Mouse (Mus musculus) lung, postnatal 14 days (tissue): ENCODE data around the gene Dph3.
"Not testable (repeated sequence)": the region's sequence is repeated elsewhere in the genome, so short reads cannot be mapped to it uniquely, and the experiment has no call there.

Experiments
- DNase-seq: peaks from one replicate; pipeline ENCODE4 v3.0.0; 2021

Gene Dph3

DNA sequence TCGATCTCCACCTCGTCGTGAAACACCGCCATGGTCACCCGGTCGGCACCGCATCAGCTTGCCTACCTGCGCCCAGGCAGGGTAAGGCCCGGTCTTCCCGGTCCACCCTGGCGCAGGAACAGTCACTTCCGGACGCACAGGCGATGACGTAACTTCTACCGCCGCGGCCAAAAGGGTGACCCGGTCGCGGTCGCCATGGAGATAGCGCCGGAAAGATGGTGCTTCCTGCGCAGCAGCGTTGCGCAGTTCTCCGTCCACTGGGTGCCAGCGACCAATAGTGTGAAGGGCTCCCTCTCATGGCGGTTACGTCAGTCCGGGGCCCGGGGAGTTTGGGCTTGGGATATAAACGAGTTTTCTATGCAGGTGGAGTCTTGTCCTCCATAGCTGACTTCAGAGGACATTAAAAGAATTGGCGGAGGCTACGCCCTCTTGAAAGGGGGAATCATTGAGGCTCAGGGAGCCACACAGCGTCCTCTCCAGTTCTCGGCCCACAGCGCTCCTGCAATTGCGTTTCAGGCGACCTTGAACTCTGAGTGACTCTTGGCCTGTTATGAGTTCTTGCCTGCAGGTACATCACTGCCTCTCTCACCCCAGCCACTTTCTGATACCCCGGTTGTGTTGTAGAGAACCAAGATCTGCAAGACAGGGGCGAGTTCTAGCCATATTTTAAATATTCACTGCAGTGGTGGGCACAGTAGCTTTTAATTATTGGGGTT, at the start of gene Dph3:
TSS of gene Dph3 (minus strand) at position 244 of the 716 bp plus-strand sequence.
- peak; percentile 99 for DNase-seq

DNA sequence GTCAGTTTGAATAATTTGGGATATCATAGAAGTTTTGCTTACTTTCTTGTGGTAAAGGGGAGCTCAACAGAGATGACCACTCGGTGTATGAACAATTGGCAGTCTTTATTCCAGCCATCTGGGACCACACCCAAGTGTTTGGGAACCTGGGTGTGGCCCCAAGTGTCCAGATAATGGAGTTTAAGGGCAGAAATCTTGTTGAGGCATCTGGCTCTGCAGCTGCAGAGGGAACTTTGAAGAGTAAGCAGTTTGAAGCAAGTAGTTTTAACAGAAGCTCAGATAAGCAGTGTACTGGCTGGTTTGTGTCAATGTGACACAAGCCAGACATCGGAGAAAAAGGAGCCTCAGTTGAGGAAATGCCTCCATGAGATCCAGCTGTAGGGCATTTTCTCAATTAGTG, 48.8 kb upstream of the Dph3 start:
- DNase-seq, result no peak

DNA sequence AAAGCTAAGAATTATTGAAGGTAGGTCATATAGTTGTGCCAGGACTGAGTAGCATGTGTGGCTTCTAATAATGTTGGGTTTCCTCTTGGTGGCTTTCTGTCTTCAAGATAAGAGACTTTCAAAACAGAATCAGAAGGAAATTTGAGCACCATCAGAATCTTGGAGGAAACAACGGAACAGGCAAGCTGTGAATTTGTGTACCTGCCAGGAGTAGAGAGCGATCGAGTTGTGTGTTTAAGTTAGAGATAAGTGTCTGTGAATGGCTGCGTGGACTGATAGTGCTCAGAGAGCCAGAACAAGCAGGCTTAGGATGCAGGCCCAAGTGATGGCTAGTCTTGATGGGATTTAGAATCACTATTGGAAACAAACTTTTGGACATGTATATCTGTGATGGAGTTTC, 46.3 kb upstream of the Dph3 start:
- DNase-seq, result no peak

DNA sequence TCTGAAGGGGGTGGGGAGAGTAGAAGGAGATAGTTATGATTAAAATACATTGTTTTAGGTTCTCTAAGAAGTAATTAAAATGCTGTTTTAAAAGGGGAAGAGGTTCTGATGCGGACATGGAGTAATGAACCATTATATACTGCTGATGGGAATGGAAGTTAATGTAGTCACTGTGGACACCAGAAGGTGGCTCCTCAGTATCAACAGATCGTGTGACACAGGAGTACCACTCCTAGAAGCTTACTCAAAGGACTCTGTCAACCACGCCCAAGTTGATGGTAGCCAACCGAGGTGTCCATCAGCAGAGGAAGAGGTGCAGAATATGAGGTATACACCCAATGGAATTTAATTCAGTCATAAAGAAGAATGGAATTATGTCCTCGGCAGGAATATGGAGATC, 42.9 kb upstream of the Dph3 start:
- DNase-seq, result no peak

DNA sequence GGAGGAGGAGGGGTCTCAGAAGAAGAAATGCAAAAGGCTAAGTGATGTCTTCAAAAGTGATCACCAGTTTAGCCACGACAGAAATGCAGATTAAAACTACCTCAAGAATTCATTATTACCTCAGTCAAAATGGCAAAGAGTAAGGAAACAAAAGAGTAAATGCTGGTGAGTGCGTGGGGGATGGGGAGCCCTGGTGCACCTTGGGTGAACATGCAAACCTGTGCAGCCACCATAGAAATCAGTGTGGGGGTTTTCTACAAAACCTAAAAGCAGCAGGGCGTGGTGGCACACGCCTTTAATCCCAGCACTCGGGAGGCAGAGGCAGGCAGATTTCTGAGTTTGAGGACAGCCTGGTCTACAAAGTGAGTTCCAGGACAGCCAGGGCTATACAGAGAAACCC, 39.7 kb upstream of the Dph3 start:
- not testable (repeated sequence) for DNase-seq

DNA sequence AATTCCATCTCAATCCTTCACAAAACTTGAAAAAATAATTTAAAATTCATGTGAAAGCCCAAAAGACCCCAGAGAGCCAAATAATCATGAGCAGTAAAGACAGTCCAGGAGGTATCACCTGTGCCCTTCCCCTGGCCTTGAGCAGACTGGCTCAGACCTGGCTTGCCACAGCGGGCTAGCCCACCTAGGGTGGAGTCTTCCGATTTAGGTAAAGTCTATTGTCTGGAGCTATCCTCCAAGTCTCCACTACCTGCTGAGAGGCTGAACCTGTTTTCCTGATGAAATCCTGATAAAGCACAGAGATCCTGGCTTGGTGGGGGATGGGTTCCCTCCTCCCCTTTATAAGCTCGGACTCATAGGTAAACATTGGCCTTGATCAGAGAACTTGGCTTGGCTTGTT, 38.7 kb upstream of the Dph3 start:
- no peak for DNase-seq

DNA sequence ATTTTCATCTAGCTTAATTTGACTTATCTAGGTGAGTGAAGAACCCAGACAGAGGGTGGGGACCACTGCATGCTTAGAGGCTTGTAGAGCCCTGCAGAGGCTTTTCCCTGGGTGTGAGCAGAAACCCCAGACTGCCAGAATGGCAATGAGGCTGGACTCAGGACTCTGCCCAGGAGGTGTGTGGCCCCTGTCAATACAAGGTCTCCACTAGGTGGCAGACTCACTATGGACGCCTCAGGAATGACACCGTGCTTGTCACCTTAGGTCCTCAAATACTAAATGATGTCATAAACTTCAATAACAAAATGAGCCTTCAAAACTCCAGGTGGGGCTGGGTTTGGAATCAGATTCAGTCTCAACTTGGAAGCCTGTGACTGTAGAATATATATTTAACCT, 36.4 kb upstream of the Dph3 start:
- peak; percentile 35 for DNase-seq

DNA sequence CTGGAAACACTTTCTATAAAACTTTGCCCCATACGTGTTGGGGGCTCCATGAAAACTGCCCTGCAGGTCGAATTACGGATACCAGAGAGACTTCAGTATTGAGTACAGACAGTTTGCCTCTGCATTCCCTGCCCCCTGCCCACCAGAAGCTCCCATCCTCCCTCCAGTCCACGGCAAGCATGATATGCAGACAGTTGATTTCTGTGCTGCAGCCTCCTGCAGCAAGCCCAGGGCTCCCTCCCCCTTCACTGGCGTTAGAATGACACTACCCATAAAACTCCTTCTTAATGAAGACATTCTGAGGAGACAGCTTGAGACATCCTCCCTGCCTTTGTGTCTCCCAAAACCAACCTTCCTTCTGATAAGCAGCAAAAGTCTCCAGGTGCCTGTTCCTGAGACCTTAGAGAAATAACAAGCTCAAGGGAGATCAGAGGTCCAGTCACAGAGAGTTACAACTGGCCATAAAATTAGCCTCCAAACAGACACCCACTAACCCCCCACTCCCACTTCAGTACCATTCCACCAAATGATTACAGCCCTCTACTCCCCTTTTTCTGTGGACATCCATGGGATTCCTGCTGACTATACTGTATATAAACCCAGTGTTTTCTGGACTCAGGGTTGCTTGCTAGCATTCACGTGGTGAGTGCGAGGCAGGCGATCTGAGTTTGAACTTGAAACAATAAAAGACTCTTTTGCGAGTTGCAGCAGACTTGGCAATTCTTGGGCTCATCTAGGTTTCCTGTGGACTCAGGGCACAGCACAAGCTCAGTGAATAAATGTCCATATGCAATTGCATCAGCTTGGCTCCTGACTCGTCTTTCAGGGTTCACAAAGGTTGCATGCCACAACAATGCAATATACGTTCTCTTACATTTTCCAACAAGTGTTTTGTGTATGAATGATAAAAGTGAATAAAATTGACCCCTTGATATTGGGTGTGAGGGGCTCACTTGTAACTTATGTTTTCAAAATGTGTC, 35.7 kb upstream of the Dph3 start:
- no peak for DNase-seq

DNA sequence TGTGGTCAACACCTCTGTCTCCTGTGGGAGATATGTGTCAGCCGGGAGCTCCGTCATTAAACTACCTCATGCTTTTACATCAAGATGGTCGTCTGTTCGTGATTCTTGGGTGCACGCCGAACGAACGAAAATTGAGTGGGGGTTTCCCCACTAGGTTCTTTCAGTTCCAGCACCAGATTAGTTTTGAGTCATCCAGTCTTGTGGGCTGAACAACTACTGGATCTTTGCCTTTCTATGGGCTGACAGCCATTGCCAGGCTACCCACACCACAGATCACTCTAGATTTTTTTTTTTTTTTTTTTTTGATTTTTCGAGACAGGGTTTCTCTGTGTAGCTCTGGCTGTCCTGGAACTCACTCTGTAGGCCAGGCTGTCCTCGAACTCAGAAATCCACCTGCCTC, 26.6 kb upstream of the Dph3 start:
- not testable (repeated sequence) for DNase-seq

DNA sequence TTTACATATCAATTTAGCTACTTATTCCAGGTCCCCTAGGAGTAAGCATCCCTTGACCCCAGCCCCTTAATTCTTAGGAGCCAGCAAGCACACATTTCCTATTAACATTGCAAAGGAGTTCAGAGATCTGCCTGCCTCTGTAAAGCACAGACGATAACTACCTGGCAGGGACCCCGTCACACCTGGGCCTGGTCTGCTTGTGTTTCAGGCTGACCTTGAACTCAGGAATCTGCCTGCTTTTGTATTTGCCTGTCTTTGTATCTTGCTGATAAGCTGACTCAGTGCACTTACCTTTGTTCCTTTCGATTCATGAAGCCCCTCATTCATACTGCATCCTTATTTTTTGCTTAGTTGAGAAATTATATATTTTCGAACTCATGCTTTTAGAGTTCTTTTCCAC, 21.4 kb upstream of the Dph3 start:
- no peak for DNase-seq

DNA sequence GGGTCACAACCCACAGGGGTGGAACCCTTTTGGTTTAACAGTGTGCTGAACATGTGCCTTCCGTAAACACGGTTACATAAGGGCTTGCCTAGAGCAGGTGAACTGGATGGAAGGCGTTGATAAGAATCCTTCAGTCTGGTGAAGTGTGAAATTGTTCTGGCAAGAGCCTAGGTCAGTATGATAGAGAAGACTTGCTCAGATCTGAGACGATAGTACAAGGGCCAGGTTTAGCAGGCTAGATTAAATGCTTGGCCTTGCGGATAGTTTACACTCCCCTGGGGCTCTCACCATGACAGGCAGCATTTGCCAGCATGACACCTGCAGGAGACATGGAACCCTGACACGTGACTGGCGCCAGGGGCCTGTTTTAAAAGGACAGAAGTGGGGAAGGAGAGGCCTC, 20.1 kb upstream of the Dph3 start:
- DNase-seq, result no peak

DNA sequence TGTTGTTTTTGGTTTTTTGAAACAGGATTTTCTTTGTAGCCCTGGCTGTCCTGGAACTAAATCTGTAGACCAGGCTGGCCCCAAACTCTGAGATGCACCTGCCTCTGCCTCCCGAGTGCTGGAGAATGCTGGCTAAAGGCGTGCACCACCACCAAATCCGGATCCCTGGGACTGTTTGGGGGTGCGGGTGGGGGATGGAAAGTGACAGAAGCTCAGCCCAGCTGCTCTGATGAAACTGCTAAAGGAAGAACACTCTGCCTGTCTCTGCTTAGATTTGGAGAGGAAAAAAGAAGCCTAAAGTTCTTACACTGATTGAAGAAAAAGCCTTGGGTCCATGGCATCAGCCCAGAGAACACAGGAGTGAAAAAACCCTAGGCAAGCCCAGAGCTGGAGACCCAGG, 18.0 kb upstream of the Dph3 start:
- DNase-seq, result no peak

DNA sequence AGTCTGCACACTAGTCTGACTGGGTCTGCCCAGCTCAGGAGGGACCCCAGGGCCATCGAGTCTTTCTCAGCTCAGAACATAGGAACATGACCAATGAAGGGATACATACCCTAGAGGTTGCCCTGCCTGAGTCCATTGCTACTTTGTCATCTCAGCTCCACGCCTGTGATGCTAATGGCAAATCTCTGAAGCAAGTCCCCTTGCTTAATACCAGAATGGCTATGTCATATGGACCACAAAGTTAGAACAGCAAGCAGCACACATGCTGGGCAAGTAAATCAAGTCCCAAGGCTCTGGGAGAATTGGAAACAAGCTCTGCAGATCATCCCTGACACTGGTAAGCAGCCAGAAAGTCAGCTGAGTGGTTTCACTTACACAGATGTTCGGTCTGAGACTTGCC, 13.4 kb upstream of the Dph3 start:
- DNase-seq, result no peak

DNA sequence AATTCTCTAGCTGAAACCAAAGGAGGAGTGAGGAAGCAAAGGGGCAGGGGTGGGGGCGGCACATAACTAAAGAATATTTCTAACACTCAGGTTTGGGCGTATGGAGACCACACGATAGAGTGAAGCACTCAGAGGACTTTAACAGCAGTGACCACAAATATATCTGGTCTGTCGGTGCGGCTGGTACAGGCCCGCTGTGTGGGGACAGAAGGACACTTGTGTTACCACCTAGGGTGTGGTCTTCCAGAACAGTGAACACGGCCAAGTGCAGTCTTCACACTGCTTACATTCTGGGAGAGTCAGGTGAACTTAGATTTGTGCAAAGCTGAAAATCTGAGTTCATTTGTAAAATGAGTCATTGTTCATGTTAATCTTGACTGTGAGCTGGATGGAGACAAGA, 12.2 kb upstream of the Dph3 start:
- DNase-seq, result no peak

DNA sequence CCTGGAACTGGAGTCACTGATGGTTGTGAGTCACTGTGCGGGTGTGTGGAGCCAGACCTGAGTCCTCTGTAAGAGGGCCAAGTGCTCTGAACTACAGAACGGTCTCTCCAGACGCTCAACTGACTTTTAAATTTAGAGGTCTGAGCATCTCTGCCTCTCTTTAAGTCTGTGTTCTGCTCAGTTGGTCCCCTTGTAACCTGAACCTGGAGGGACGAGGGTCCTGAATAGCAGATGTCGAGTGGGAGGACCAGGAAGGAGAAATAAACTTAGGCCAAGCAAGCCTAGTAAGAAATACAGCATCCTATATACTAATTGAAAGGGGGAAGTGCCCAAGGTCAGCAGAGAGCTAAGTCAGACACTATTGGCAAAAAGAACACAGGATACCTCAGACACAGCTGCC, 11.2 kb upstream of the Dph3 start:
- no peak for DNase-seq

DNA sequence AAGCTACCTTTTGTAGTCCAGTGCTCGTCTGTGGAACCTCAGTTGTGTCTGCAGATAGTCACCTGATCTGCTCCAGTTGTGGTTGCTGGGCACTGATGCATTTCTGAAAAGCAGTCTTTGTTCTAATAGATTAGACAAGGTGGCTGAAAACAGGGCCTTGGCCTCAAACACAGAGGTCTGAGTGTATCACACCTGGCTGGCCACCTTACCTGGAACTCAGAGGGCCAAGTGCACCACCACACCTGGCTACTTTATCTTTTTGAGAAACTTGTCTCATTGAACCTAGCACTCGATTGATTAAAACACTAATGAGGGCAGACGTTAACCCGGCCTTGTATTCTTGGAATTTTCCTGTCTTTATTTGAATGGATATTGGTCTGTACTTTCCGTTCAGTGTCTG, 10.1 kb upstream of the Dph3 start:
- DNase-seq, result no peak

DNA sequence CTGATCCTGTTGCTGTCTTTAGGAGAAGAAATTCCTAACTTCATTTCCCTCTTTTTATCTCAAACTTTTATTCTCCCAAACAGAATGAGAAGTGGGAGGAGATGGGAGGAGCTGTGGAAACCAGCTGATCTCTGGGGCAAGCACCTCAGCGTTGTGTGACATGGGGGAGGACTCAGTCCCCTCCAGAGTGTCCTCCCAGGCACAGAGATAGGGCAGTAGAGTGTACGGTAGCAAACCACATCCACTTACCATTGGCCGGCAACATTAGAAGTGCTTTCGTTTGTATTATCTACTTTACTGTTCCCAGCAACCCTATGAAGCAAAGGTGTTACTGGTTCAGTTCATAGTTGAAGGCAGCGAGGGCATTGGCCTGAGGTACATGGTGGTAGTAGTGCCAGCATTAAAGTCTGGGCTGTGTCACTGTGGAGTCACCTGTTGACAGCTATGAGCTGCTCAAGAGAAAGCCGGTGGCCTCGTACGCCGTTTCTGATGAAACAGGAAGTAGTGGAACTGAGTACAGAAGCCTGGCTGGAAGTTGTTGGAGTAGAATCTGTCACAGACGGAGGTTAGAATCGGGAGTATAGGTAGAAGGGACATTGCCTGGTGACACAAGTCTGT, 8.1 kb upstream of the Dph3 start:
- DNase-seq, result no peak

DNA sequence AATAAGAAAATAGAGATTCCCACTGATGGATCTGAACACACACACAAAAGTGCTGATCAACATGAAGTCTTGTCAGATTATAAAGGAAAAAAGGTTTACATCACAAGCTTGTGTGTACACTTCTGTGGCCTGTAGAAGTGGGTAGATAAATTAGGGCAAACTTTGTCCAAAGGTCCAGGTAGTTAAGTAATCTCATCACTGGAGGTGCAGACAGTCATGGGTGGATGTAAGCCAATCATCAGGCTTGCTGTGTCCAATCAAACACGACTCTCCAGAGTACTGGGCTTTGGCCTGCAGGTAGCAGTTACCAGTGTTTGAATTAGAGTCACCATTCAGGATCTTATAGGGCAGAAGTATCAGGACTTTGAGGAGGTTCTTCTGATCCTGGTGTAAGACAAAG, 7.5 kb upstream of the Dph3 start:
- DNase-seq, result no peak

DNA sequence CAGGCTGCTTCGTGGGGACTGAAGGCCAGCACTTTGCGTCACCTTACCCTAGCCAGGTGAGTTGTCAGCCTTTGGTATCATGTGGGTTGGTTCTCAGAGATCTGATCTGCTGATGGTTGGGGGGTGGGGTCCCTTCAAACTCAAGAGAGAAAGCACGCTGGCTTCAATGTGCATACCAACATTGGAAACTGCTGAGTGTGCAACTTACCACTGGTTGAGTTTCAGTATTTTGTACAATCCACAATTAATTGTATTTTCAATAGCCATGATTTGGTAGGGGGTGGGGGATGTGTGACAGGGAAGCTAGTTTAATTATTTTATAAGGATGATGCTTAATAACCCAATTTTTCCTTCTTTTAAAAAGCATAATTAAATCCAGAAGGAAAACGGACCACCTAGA, 6.2 kb upstream of the Dph3 start:
- DNase-seq, result no peak

DNA sequence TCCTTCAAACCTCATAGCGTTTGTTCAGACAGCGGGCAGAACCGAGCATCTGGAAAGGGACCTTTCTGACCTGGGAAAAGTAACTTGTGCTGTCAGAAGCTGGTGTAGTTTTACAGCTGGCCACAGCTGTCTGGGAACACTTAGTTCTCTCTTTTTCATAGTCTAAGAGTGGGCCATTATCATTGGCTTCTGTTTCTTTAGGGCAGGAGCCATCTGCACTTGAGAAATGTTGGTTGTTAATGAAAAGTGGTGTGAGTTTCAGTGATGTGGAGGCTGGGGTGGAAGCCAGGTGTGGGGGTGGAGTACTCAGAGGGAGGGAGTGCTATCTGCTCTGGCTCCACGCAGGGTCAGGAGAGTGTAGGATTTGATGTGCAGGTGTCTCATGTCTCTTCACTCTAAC, 5.6 kb upstream of the Dph3 start:
- DNase-seq, result no peak

DNA sequence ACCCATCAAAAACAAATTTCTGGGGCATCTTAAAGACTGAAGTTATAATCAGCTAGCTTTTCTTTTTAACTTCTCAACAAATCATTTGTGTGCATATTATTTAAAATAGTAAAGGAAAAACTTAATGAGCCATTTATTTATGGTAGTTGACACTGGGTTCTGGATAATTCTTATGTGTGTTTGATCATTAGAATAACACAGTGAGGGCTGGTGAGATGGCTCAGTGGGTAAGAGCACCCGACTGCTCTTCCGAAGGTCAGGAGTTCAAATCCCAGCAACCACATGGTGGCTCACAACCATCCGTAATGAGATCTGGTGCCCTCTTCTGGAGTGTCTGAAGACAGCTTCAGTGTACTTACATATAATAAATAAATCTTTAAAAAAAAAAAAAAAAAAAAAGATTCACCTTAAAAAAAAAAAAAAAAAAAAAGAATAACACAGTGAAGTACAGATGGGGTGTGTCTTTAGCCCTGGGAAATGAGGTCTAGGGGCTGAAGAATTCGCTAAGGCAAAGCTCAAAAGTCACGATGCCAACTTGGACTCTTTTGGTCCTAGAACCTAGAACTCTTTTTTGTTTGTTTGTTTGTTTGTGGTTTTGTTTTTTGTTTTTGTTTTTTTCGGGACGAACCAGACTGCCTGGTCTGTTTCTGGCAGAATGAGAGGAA, 2.2 kb upstream of the Dph3 start:
- DNase-seq, result not testable (repeated sequence)

DNA sequence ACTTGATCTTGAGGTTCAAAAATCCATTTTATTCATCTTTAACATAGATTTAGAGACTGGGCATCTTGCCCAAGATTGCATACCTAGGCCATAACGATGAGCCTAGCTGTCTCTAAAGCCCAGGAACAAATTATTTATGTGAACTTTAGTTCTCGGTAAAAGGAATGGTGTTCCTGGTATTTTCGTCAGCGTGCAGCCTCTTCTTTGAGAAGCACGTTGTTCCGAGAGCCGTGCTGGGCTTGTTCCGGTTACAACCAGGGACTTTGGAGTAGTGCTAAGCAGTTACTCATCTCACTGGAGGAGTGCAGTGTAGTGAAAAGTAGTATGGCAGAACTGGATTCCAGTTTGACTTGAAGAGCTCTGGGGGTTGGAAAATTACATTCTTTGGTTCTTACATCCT, 697 bp upstream of the Dph3 start:
- DNase-seq, result no peak

DNA sequence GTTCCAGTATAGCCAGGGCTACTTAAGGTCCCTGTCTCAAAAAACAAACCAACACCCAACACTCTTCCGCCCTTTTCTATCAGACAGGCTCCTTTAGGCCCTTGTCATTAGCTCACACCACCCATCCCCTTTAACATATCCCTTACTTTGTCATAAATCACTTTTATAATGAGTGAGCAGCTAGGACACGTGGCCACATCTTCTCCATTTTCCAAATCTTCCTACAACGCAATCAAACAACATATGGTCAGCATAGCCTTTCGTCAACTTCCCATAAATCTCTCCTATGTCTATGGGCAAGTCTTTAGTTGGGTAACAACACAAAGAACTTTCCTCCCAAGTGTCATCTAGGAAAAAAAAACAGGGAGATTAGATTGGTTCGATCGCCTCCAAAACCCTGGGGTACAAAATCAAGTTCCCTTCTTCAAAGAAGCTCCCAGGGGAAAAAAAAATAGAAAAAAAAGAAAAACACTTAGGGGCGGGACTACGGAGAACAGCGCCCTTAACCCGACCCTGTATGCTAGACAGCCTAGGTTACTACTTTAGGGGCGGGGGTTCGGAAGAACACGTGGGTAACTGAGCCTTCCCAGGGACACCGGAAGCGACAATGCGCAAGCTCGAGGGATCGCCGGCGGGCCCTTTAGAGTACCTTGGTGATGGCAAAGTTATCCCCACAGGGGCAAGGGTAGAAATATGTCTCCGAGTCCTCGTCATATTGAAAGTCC, 606 bp downstream of the Dph3 start, which contains the start of gene Oxnad1:
TSS of gene Oxnad1 (plus strand) at position 614 of the 725 bp plus-strand sequence.
- no peak for DNase-seq
